12 mouse cellular contexts compared by ENCODE assay signal in genomic region chr10:16545445-16545844, GRCm38 (mm10).
A peak's percentile ranks its signal among the peaks of the same experiment; 100 is the strongest.
DNase-seq lines count a peak whose midpoint lies in the region; ATAC-seq and TF ChIP-seq lines count a peak whose summit lies in the region.
"Had no signal": no experiment of that assay in that cellular context is flagged by ENCODE, and none has a peak within 500 bp of the region (broad histone marks: within the 10 kb centered on the region; RNA-seq: fewer than 3 reads in every experiment).

No protein-coding gene starts in this region.

- H3K4me2 ChIP-seq in midbrain, embryonic 16.5 days (ENCODE audit: low read length) = no peak overlapping the region
- H3K4me2 ChIP-seq in midbrain, postnatal 0 days (ENCODE audit: low read depth, low read length, poor library complexity, severe bottlenecking) = no peak overlapping the region

- 0 out of 2 replicates have a peak, but pooled peaks have one; percentile 51 for ATAC-seq in midbrain, embryonic 16.5 days
- ATAC-seq in midbrain, postnatal 0 days (ENCODE audit: low FRiP score) = no peak
- no peak for ATAC-seq in erythroblast, adult 5-6 weeks (replicated peaks; ENCODE audit: low FRiP score, poor library complexity, severe bottlenecking)
- ATAC-seq: CD4-positive, CD25-positive, alpha-beta regulatory T cell, adult 4 months; forebrain, embryonic 16.5 days had no signal

- no peaks in the 10 kb centered on the region for H3K27me3 ChIP-seq in midbrain, embryonic 16.5 days (ENCODE audit: control insufficient read depth, insufficient read depth, low read depth, low read length)
- no peaks in the 10 kb centered on the region for H3K27me3 ChIP-seq in midbrain, postnatal 0 days (ENCODE audit: insufficient read depth, low read length)

- TF ChIP-seq CTCF in midbrain, postnatal 0 days (IDR thresholded peaks at IDR 0.05) = no peak

- 3% methylated on average over 1 of the region's 1 CpGs for WGBS in midbrain, embryonic 16.5 days
- 17% methylated on average over 1 of the region's 1 CpGs for WGBS in midbrain, postnatal 0 days

- intact Hi-C loops in gastrocnemius, postnatal 36 days (cut with DNase I) = no loop called here

- H3K4me3 ChIP-seq in midbrain, embryonic 16.5 days (ENCODE audit: low read depth, low read length) = no peak overlapping the region
- no peak overlapping the region for H3K4me3 ChIP-seq in midbrain, postnatal 0 days (ENCODE audit: low read depth, low read length)

- DNase-seq in gastrocnemius, adult 18-20 months (ENCODE audit: low spot score) = peak; percentile 16
- no peak for DNase-seq in gastrocnemius, postnatal 36 days
- no peak for DNase-seq in midbrain, postnatal 0 days (ENCODE audit: low spot score)
- DNase-seq in hindlimb bud, embryonic 11.5 days (ENCODE audit: extremely low spot score, low read depth, low spot score) = peak; percentile 14
- DNase-seq in yolk sac, embryonic 10.5 days (ENCODE audit: low spot score) = peak; percentile 69
- no peak for DNase-seq in thymus, postnatal 25 days
- DNase-seq: adrenal gland, postnatal 10 days; spleen, adult 18-20 months had no signal

- no peaks in the 10 kb centered on the region for H3K4me1 ChIP-seq in midbrain, embryonic 16.5 days (ENCODE audit: control insufficient read depth, insufficient read depth, low read length)
- no peaks in the 10 kb centered on the region for H3K4me1 ChIP-seq in midbrain, postnatal 0 days (ENCODE audit: insufficient read depth, low read length)

- no peak overlapping the region for H3K27ac ChIP-seq in midbrain, embryonic 16.5 days (ENCODE audit: low read length)
- no peak overlapping the region for H3K27ac ChIP-seq in midbrain, postnatal 0 days (ENCODE audit: low read depth, low read length)

- H3K9me3 ChIP-seq in midbrain, embryonic 16.5 days (replicated peaks; ENCODE audit: control insufficient read depth, low read length, poor library complexity, severe bottlenecking) = no peaks in the 10 kb centered on the region
- H3K9me3 ChIP-seq in midbrain, postnatal 0 days (ENCODE audit: low read length) = no peaks in the 10 kb centered on the region

- no peaks in the 10 kb centered on the region for H3K36me3 ChIP-seq in midbrain, embryonic 16.5 days (ENCODE audit: control insufficient read depth, insufficient read depth, low read length)
- no peaks in the 10 kb centered on the region for H3K36me3 ChIP-seq in midbrain, postnatal 0 days (ENCODE audit: insufficient read depth, low read length)

- H3K9ac ChIP-seq in midbrain, embryonic 16.5 days (ENCODE audit: low read depth, low read length) = no peak overlapping the region
- no peak overlapping the region for H3K9ac ChIP-seq in midbrain, postnatal 0 days (replicated peaks; ENCODE audit: low read length, poor library complexity, severe bottlenecking)

Comparison
In these comparisons a context has a peak if more than half of its experiments do, and no peak if none do; other contexts are left out.
1. DNase-seq: peak in gastrocnemius, adult 18-20 months (single experiment), hindlimb bud, embryonic 11.5 days (single experiment) and yolk sac, embryonic 10.5 days (single experiment); none in gastrocnemius, postnatal 36 days (0 of 2), midbrain, postnatal 0 days (single experiment) and thymus, postnatal 25 days (single experiment).